Mouse (Mus musculus) forebrain, embryonic 11.5 days (tissue): Measurements from ENCODE around the gene Slc36a1. TPM values are rescaled to one million over a fixed set of nuclear protein-coding genes. Genes with fewer than 3 reads are reported as not detected.

Experiments used
- ATAC-seq: fragments of 200-750 bp; cut with Nextera tagmentation; replicated peaks from 2 replicates; pipeline ENCODE4 v1.8.0; 2017; ENCODE audit warnings: moderate TSS enrichment; ENCODE audit not compliant: low FRiP score
- DNase-seq: peaks from one replicate; pipeline ENCODE4 v3.0.0-alpha.2; 2017; ENCODE audit warnings: low spot score
- H3K27ac ChIP-seq: fragments of 300-500 bp; sonication (generic); 2 replicates; pipeline ENCODE4 v1.5.1; 2014; ENCODE audit warnings: low read depth, low read length
- H3K27me3 ChIP-seq: fragments of 300-500 bp; sonication (generic); 2 replicates; pipeline ENCODE4 v1.6.1; 2014; ENCODE audit warnings: mild to moderate bottlenecking, low read length, mixed read lengths; ENCODE audit not compliant: control insufficient read depth, insufficient read depth
- H3K36me3 ChIP-seq: fragments of 300-500 bp; sonication (generic); 2 replicates; pipeline ENCODE4 v1.6.1; 2014; ENCODE audit warnings: mild to moderate bottlenecking, low read length, moderate library complexity, mixed read lengths; ENCODE audit not compliant: control insufficient read depth, insufficient read depth
- H3K4me1 ChIP-seq: fragments of 300-500 bp; sonication (generic); replicated peaks from 2 replicates; pipeline ENCODE4 v1.6.1; 2014; ENCODE audit warnings: low read length, mixed read lengths; ENCODE audit not compliant: control insufficient read depth, insufficient read depth
- H3K4me2 ChIP-seq: fragments of 300-500 bp; sonication (generic); 2 replicates; pipeline ENCODE4 v1.6.1; 2014; ENCODE audit warnings: low read depth, mild to moderate bottlenecking, low read length, moderate library complexity, mixed read lengths; ENCODE audit not compliant: severe bottlenecking
- H3K4me3 ChIP-seq: fragments of 300-500 bp; sonication (generic); 2 replicates; pipeline ENCODE4 v1.5.1; 2014; ENCODE audit warnings: low read depth, low read length
- H3K9ac ChIP-seq: fragments of 300-500 bp; sonication (generic); 2 replicates; pipeline ENCODE4 v1.6.1; 2014; ENCODE audit warnings: low read length
- H3K9me3 ChIP-seq: fragments of 300-500 bp; sonication (generic); 2 replicates; pipeline ENCODE4 v1.6.1; 2016; ENCODE audit warnings: low read length, mixed read lengths; ENCODE audit not compliant: control insufficient read depth
- WGBS: fragments of 180-500 bp; shearing (Covaris S2); extraction: QIAGEN DNeasy Blood & Tissue Kit; methylation state at CpG from one replicate; pipeline ENCODE4 v1.1.7; 2014; 5-methylcytosine and 5-hydroxymethylcytosine counted together
- polyA plus RNA-seq: library from polyadenylated mRNA; unstranded; fragments of >200 nt; fragmentation: Nextera tagmentation; extraction: Ambion mirVana; gene quantifications from 2 replicates; pipeline ENCODE4 v1.2.1, GENCODE M21; 2014

The Slc36a1 gene
- polyA plus RNA-seq, 1 experiment from 2014 or later: 1.6 TPM

DNA sequence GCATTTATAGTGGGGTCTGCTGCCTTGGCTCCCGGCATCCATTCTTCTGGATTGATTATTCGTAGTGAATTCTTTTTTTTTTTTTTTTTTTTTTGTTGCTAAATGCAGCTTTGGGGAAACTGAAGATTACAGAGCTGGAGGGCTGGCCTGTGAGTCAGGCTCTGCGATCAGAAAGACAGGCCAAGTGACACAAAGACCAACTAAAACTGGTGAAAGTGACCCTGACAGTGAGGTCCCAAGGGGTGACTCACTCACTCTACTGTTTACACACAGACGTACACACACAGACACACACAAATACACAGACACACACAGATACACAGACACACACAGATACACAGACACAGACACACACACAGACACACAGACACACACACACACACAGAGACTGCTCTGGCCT lies 33.6 kb upstream of the Slc36a1 start:
- Histone ChIP-seq H3K4me3 (no peak overlapping the region), H3K27ac (no peak overlapping the region), H3K9me3 (no peaks in the 10 kb centered on the region), H3K27me3 (no peaks in the 10 kb centered on the region), H3K4me1 (no peaks in the 10 kb centered on the region), H3K36me3 (no peaks in the 10 kb centered on the region), H3K9ac (no peak overlapping the region), H3K4me2 (no peak overlapping the region)
- DNase-seq: no peak
- 79% methylated on average over 4 of the region's 4 CpGs for WGBS
- ATAC-seq: no peak

DNA sequence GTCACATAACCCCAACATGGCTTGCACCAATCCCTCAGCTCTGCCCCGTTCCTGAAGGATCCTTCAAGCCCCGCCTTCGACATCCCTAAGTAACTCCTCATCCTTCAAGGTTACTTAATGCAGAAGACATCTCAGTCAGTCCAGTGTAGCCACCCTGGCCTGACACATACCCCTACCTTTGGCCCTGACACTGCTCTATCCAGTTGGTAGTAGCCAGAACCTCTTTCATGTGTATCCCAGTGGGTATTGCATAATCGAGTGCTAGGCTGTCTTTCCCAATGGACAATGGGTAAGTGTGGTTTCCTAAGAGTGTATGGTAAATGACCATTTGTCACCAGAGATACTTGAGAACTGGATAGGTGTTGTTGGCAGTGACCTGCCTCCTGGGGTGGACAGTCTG lies 25.3 kb upstream of the Slc36a1 start:
- Histone ChIP-seq H3K27me3 (no peaks in the 10 kb centered on the region), H3K27ac (no peak overlapping the region), H3K9me3 (no peaks in the 10 kb centered on the region), H3K4me1 (no peaks in the 10 kb centered on the region), H3K4me3 (no peak overlapping the region), H3K4me2 (no peak overlapping the region), H3K9ac (no peak overlapping the region), H3K36me3 (no peaks in the 10 kb centered on the region)
- ATAC-seq (no peak), DNase-seq (no peak)
- WGBS: 87% methylated on average over 4 of the region's 4 CpGs

DNA sequence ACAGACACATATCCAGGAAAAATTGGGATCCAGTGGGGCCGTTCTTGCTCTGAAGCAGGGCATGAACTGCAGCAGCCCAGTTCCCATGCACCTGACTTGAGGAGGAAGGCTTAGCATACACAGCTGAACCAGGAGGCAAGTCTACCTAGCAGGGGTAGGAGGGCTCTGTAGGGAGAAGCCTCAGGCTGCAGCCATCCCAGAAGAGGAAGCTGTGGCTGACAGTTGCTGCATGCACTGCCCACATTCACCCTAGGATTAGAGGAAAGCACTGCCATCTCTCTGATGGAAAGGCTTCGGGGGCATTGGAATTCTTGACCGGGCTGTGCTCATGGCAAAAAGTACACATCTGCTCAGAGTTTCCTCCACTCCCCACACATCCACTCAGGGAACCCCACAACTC lies 24.3 kb upstream of the Slc36a1 start:
- WGBS: 86% methylated on average over 3 of the region's 3 CpGs
- Histone ChIP-seq H3K36me3 (no peaks in the 10 kb centered on the region), H3K4me3 (no peak overlapping the region), H3K27me3 (no peaks in the 10 kb centered on the region), H3K4me2 (no peak overlapping the region), H3K9ac (no peak overlapping the region), H3K4me1 (no peaks in the 10 kb centered on the region), H3K9me3 (no peaks in the 10 kb centered on the region), H3K27ac (no peak overlapping the region)
- no peak for DNase-seq
- ATAC-seq: no peak

DNA sequence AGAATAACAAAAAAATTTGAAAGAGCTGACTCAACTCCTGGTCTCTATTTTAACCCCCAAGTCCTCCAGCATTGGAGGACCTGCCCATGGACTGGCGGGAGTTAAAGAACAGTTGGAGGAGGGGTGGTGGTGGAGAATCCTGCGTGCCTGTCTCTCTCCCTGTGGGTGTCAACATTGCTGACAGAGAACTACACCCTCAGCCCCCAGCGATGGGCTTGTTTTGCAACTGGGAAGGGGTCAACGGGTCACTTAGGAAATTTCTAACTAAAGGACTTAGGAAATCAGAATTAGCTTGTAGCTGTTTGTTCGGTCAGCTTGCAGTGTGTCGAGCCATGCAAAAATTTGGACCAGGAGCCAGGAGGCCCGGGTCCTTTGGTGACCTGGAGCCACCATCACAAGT lies 21.0 kb upstream of the Slc36a1 start:
- DNase-seq: no peak
- 67% methylated on average over 7 of the region's 7 CpGs for WGBS

DNA sequence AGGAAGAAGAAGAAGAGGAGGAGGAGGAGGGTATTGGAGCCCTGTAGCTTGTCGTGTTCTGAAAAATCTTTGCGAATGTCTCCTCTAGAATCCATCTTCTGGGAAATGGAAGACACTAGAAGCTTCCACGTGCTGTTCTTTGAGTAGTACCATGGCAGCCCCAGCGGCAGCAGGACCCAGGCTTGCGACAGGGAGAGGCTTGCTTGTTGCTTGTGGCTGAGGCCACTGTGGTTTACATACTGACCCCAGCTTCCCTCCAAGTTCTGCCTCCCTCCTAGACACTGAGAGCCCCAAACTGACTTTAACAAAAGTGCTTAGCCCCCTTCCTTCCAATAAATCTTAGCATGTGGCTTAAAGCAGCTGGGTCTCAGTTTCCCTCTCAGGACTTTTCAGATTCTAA lies 19.9 kb upstream of the Slc36a1 start:
- Histone ChIP-seq H3K4me1 (no peaks in the 10 kb centered on the region), H3K27me3 (no peaks in the 10 kb centered on the region), H3K36me3 (no peaks in the 10 kb centered on the region), H3K4me2 (no peak overlapping the region), H3K4me3 (no peak overlapping the region), H3K9me3 (no peaks in the 10 kb centered on the region), H3K27ac (no peak overlapping the region), H3K9ac (no peak overlapping the region)
- DNase-seq: no peak
- no peak for ATAC-seq
- WGBS: 89% methylated on average over 5 of the region's 5 CpGs

More for the DNA sequence above, 21.0 kb upstream of the Slc36a1 start:
- no peak overlapping the region for H3K27ac ChIP-seq
- ATAC-seq: no peak
- no peaks in the 10 kb centered on the region for H3K9me3 ChIP-seq
- no peak overlapping the region for H3K4me2 ChIP-seq
- H3K4me1 ChIP-seq: no peaks in the 10 kb centered on the region
- no peaks in the 10 kb centered on the region for H3K36me3 ChIP-seq
- H3K9ac ChIP-seq: no peak overlapping the region
- H3K27me3 ChIP-seq: no peaks in the 10 kb centered on the region
- H3K4me3 ChIP-seq: no peak overlapping the region

DNA sequence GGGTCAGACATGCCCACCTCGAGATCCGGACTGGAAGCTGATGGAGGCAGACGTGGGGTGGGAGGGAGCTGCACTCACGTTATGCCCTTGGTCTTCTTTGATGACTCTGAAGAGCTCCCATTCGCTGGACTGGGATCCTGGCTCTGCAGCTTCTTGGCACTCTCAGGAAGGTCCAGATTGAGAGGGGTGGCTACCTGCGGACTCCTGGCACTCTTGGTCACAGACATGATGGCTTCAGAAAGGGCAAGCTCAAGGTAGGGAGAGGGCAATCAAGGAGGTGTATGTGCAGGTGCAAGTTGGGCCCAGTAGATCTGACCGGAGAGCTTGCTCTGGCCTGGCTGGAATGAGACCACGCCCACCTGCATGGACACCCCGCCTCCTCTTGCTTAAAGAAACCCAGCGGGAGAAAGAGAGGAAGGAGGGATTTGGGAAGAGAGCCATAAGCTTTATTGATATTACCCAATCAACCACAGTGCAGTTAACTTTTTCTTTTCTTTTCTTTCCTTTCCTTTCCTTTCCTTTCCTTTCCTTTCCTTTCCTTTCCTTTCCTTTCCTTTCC lies 19.3 kb upstream of the Slc36a1 start, which contains the start of gene Slc36a2:
TSS of gene Slc36a2 (minus strand) at position 345 of the 559 bp plus-strand sequence.
- H3K9ac ChIP-seq: no peak within 1 kb of the TSS
- no peaks in the 10 kb centered on the region for H3K4me1 ChIP-seq
- no peak for DNase-seq
- no peak within 1 kb of the TSS for H3K27ac ChIP-seq
- H3K36me3 ChIP-seq: no peaks in the 10 kb centered on the region
- ATAC-seq: no peak
- H3K9me3 ChIP-seq: no peaks in the 10 kb centered on the region
- 24% methylated on average over 10 of the region's 10 CpGs for WGBS
- H3K27me3 ChIP-seq: no peaks in the 10 kb centered on the region
- no peak within 1 kb of the TSS for H3K4me3 ChIP-seq
- H3K4me2 ChIP-seq: no peak within 1 kb of the TSS

DNA sequence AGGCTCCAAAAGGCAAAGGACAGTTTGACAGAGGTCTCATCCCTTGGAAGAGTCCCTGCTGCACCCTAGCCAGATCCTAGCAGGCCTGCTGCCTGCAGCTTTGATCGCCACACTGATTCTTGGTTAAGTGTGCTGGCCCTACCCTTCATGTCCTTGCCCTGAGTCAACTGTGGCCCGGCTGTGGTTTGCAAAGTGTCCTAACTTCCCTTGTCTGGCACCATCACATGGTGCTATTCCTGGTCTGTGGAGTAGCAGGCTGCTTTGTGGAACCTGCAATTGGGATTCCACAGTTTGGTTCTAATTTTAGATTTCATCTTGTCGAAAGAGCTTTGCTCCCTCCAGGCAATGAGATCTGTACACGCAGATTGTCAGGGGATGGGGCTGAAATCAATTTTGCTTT lies 16.9 kb upstream of the Slc36a1 start:
- Histone ChIP-seq H3K27me3 (no peaks in the 10 kb centered on the region), H3K4me1 (no peaks in the 10 kb centered on the region), H3K9me3 (no peaks in the 10 kb centered on the region), H3K27ac (no peak overlapping the region), H3K9ac (no peak overlapping the region), H3K4me3 (no peak overlapping the region), H3K36me3 (no peaks in the 10 kb centered on the region), H3K4me2 (no peak overlapping the region)
- WGBS: 83% methylated on average over 4 of the region's 4 CpGs
- no peak for ATAC-seq
- no peak for DNase-seq

DNA sequence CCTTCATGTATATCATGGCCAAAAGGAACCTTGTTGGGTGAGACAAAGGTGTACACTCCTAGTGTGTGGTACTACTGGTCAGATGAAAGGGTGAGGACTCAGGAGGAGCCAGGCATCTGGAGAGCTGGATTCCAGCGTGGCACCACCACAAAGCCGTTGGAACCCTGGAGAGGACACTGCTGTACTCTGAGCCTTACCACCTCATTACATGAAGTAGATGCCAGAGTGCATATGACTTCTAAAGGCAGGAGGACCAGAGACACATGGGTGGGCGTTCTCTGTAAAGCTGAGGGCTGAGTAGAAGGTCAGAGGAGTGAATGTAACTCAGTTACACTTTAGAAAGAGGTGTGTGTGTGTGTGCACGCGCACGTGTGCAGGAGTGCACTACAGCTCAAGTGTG lies 16.4 kb upstream of the Slc36a1 start:
- ATAC-seq (no peak), DNase-seq (no peak)
- Histone ChIP-seq H3K4me1 (no peaks in the 10 kb centered on the region), H3K4me3 (no peak overlapping the region), H3K9ac (no peak overlapping the region), H3K4me2 (no peak overlapping the region), H3K27me3 (no peaks in the 10 kb centered on the region), H3K9me3 (no peaks in the 10 kb centered on the region), H3K27ac (no peak overlapping the region), H3K36me3 (no peaks in the 10 kb centered on the region)
- WGBS: 78% methylated on average over 6 of the region's 6 CpGs

DNA sequence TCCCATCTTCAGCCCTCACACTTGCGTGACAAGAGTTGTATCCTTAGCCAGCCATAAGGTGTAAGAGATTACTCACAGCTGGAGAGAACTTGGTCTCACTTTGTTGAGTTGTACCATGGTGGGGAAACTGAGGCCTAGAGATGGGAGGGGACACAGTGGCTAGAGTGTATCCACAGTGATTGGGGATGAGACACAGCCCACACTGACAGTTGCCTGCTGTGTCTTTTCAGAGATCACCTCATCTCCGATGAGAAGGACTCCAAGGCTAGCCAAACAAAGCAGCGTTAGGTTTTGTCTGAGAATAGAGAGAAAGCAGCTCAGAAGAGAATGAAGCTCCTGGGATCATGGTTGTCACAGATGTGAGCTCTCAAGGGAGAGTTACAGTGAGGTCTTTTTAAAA lies 13.9 kb upstream of the Slc36a1 start:
- H3K36me3 ChIP-seq: no peaks in the 10 kb centered on the region
- no peaks in the 10 kb centered on the region for H3K9me3 ChIP-seq
- no peaks in the 10 kb centered on the region for H3K4me1 ChIP-seq
- H3K4me2 ChIP-seq: no peak overlapping the region
- DNase-seq (no peak), ATAC-seq (no peak)
- no peaks in the 10 kb centered on the region for H3K27me3 ChIP-seq
- no peak overlapping the region for H3K27ac ChIP-seq
- no peak overlapping the region for H3K4me3 ChIP-seq
- no peak overlapping the region for H3K9ac ChIP-seq
- WGBS: 85% methylated on average over 3 of the region's 3 CpGs
